9 mouse cellular contexts compared by ENCODE assay signal in genomic region chr7:138906441-138906840, GRCm38 (mm10). TPM values are rescaled to one million over a fixed set of nuclear protein-coding genes. Genes with fewer than 3 reads are reported as not detected.
DNase-seq lines count a peak whose midpoint lies in the region; ATAC-seq lines count a peak whose summit lies in the region.
"Had no signal": no experiment of that assay in that cellular context is flagged by ENCODE, and none has a peak within 500 bp of the region (broad histone marks: within the 10 kb centered on the region; RNA-seq: fewer than 3 reads in every experiment).

No protein-coding gene starts in this region.

- no peak for ATAC-seq in heart, embryonic 14.5 days (ENCODE audit: insufficient number of reproducible peaks, insufficient read depth, low FRiP score, low read depth)
- no peak for ATAC-seq in intestine, embryonic 14.5 days (replicated peaks; ENCODE audit: low FRiP score, low TSS enrichment, low read depth)
- no peak for ATAC-seq in midbrain, embryonic 11.5 days (ENCODE audit: low FRiP score)
- no peak for ATAC-seq in CD4-positive, CD25-positive, alpha-beta regulatory T cell, adult 4 months

- H3K4me1 ChIP-seq in heart, embryonic 14.5 days (ENCODE audit: control insufficient read depth in 2 of 2, insufficient read depth in 2 of 2, low read length in 2 of 2) = peaks cover 11 to 48% of the 10 kb centered on the region in 2 experiments
- H3K4me1 ChIP-seq in brown adipose tissue, adult 24 weeks (ENCODE audit: control insufficient read depth, insufficient read depth, insufficient read length, low read length) = peaks cover 11% of the 10 kb centered on the region
- H3K4me1 ChIP-seq in intestine, embryonic 14.5 days (replicated peaks; ENCODE audit: control insufficient read depth, insufficient read depth, low read length) = peaks cover 36% of the 10 kb centered on the region
- H3K4me1 ChIP-seq in midbrain, embryonic 11.5 days (ENCODE audit: control insufficient read depth, insufficient read depth, low read length) = peaks cover 25% of the 10 kb centered on the region

- 0 out of 2 replicates have a peak, but pooled peaks cover 3% of the 10 kb centered on the region for H3K36me3 ChIP-seq in heart, embryonic 14.5 days (ENCODE audit: control insufficient read depth, insufficient read depth, low read length)
- H3K36me3 ChIP-seq in intestine, embryonic 14.5 days (ENCODE audit: control insufficient read depth, insufficient read depth, low read length) = no peaks in the 10 kb centered on the region
- no peaks in the 10 kb centered on the region for H3K36me3 ChIP-seq in midbrain, embryonic 11.5 days (ENCODE audit: control insufficient read depth, insufficient read depth, low read length)

- H3K4me2 ChIP-seq in heart, embryonic 14.5 days (ENCODE audit: low read length) = peak overlapping the region; percentile 78
- peak overlapping the region; percentile 53 for H3K4me2 ChIP-seq in intestine, embryonic 14.5 days (ENCODE audit: low read length)
- H3K4me2 ChIP-seq in midbrain, embryonic 11.5 days = peak overlapping the region; percentile 32; the same call in 1 of the 2 replicates

- intact Hi-C loops in heart, postnatal 36 days (cut with DNase I) = no loop called here
- intact Hi-C loops in left cerebral cortex, postnatal 36 days (cut with DNase I) = no loop called here

- peak overlapping the region in 1 of 2 experiments; percentile 89; a peak in 3 of 4 replicates for H3K4me3 ChIP-seq in heart, embryonic 14.5 days (ENCODE audit: control insufficient read depth in 1 of 2, insufficient read depth in 1 of 2, low read depth in 1 of 2, low read length in 2 of 2)
- H3K4me3 ChIP-seq in brown adipose tissue, adult 24 weeks (ENCODE audit: insufficient read depth, low read depth, low read length) = peak overlapping the region; percentile 55
- peak overlapping the region; percentile 85; the same call in 1 of the 2 replicates for H3K4me3 ChIP-seq in intestine, embryonic 14.5 days (ENCODE audit: low read depth, low read length)
- no peak overlapping the region for H3K4me3 ChIP-seq in midbrain, embryonic 11.5 days (ENCODE audit: low read depth, low read length)

- no peaks in the 10 kb centered on the region for H3K27me3 ChIP-seq in heart, embryonic 14.5 days (ENCODE audit: control insufficient read depth, insufficient read depth, low read length)
- H3K27me3 ChIP-seq in intestine, embryonic 14.5 days (replicated peaks; ENCODE audit: control insufficient read depth, insufficient read depth, low read length) = no peaks in the 10 kb centered on the region
- H3K27me3 ChIP-seq in midbrain, embryonic 11.5 days (ENCODE audit: control insufficient read depth, insufficient read depth, low read length) = peaks cover 5% of the 10 kb centered on the region; the same call in 1 of the 2 replicates

- peak overlapping the region; percentile 97 for H3K9ac ChIP-seq in heart, embryonic 14.5 days (ENCODE audit: low read length)
- peak overlapping the region; percentile 5; the same call in 1 of the 2 replicates for H3K9ac ChIP-seq in intestine, embryonic 14.5 days (ENCODE audit: low read length)
- H3K9ac ChIP-seq in midbrain, embryonic 11.5 days (ENCODE audit: low read length) = no peak overlapping the region

- no peaks in the 10 kb centered on the region for H3K9me3 ChIP-seq in heart, embryonic 14.5 days (ENCODE audit: control insufficient read depth, low read length)
- no peaks in the 10 kb centered on the region for H3K9me3 ChIP-seq in intestine, embryonic 14.5 days (ENCODE audit: control insufficient read depth, low read length)
- H3K9me3 ChIP-seq in midbrain, embryonic 11.5 days (ENCODE audit: control insufficient read depth, low read length) = no peaks in the 10 kb centered on the region

- peak overlapping the region; percentile 61 to 92; a peak in 3 of 4 replicates for H3K27ac ChIP-seq in heart, embryonic 14.5 days (replicated peaks in 1 of 2; ENCODE audit: control insufficient read depth in 1 of 2, insufficient read depth in 1 of 2, low read depth in 2 of 2, low read length in 2 of 2)
- H3K27ac ChIP-seq in brown adipose tissue, adult 24 weeks (replicated peaks; ENCODE audit: low read depth, low read length) = peak overlapping the region; percentile 59
- H3K27ac ChIP-seq in intestine, embryonic 14.5 days (ENCODE audit: low read depth) = no peak overlapping the region
- no peak overlapping the region for H3K27ac ChIP-seq in midbrain, embryonic 11.5 days (ENCODE audit: low read depth, low read length)

- no peak for DNase-seq in heart, postnatal 36 days
- no peak for DNase-seq in intestine, embryonic 14.5 days (ENCODE audit: low spot score)
- DNase-seq in midbrain, embryonic 11.5 days (ENCODE audit: low spot score, missing footprints) = no peak
- DNase-seq in T-cell, adult 2 months (ENCODE audit: low spot score) = no peak
- DNase-seq in left cerebral cortex, postnatal 36 days (ENCODE audit: low spot score in 2 of 2) = no peak

- WGBS in heart, embryonic 14.5 days = 31% methylated on average over 1 of the region's 1 CpGs
- WGBS in intestine, embryonic 14.5 days = 71% methylated on average over 1 of the region's 1 CpGs
- 87% methylated on average over 1 of the region's 1 CpGs for WGBS in midbrain, embryonic 11.5 days

RNA-seq across cellular contexts. Expression of gene Bnip3, which starts 2.9 kb away (rescaled TPM):
- polyA plus RNA-seq in heart, embryonic 14.5 days (2014; fragmentation: Nextera tagmentation; extraction: Ambion mirVana) = 265 and 313 TPM in 2 replicates
- total RNA-seq in heart, postnatal 36 days (2021) = 100 to 1,000 TPM; 306 to 356 TPM
- 291 and 323 TPM in 2 replicates for polyA plus RNA-seq in brown adipose tissue, adult 24 weeks (2012; ENCODE audit: insufficient read depth, insufficient read length, missing spikeins)
- polyA plus RNA-seq in intestine, embryonic 14.5 days (2014; fragmentation: Nextera tagmentation; extraction: Ambion mirVana) = 173 and 179 TPM in 2 replicates
- polyA plus RNA-seq in midbrain, embryonic 11.5 days (2014; fragmentation: Nextera tagmentation; extraction: Ambion mirVana) = 80.0 and 86.1 TPM in 2 replicates
- polyA plus RNA-seq in CD4-positive, CD25-positive, alpha-beta regulatory T cell, adult 4 months (2017; shearing (Covaris generic)) = 10 to 100 TPM; 18.6 to 23.3 TPM
- total RNA-seq in left cerebral cortex, postnatal 36 days (2021) = 100 to 1,000 TPM; 136 to 145 TPM

RNA-seq across cellular contexts. Expression of gene Jakmip3, which starts 34.1 kb away (rescaled TPM):
- 0.05 and 0.14 TPM in 2 replicates for polyA plus RNA-seq in heart, embryonic 14.5 days (2014; fragmentation: Nextera tagmentation; extraction: Ambion mirVana)
- under 1 TPM; 0.14 to 0.53 TPM for total RNA-seq in heart, postnatal 36 days (2021)
- polyA plus RNA-seq in brown adipose tissue, adult 24 weeks (2012; ENCODE audit: insufficient read depth, insufficient read length, missing spikeins) = not detected in 2 replicates
- 0.46 and 0.47 TPM in 2 replicates for polyA plus RNA-seq in intestine, embryonic 14.5 days (2014; fragmentation: Nextera tagmentation; extraction: Ambion mirVana)
- 0.59 and 0.87 TPM in 2 replicates for polyA plus RNA-seq in midbrain, embryonic 11.5 days (2014; fragmentation: Nextera tagmentation; extraction: Ambion mirVana)
- not detected for polyA plus RNA-seq in CD4-positive, CD25-positive, alpha-beta regulatory T cell, adult 4 months (2017; shearing (Covaris generic))
- 10 to 100 TPM; 44.0 to 52.3 TPM for total RNA-seq in left cerebral cortex, postnatal 36 days (2021)
- total RNA-seq: MEL had no signal

Comparison
In these comparisons a context has a peak if more than half of its experiments do, and no peak if none do; other contexts are left out.
1. H3K27ac ChIP-seq: peak in heart, embryonic 14.5 days (2 of 2) and brown adipose tissue, adult 24 weeks (single experiment); none in intestine, embryonic 14.5 days (single experiment) and midbrain, embryonic 11.5 days (single experiment).
2. Peak in every context shown above with its lines, with median percentiles within 50 percentile points of each other: H3K4me2 ChIP-seq.